Mouse (Mus musculus) stomach, postnatal 0 days (tissue): Measurements from ENCODE around the gene Zfp597. TPM values are rescaled to one million over a fixed set of nuclear protein-coding genes. Genes with fewer than 3 reads are reported as not detected.

Experiments used
- ATAC-seq: fragments of 200-750 bp; cut with Nextera tagmentation; 2 replicates; pipeline ENCODE4 v1.8.0; 2017; ENCODE audit not compliant: low FRiP score, low TSS enrichment
- DNase-seq: peaks from one replicate; pipeline ENCODE4 v3.0.0-alpha.2; 2016; ENCODE audit warnings: low spot score
- H3K27ac ChIP-seq: fragments of 300-500 bp; sonication (generic); replicated peaks from 2 replicates; pipeline ENCODE4 v1.5.1; 2014; ENCODE audit warnings: mild to moderate bottlenecking, control low read depth
- H3K27me3 ChIP-seq: fragments of 300-500 bp; sonication (generic); 2 replicates; pipeline ENCODE4 v1.6.1; 2014; ENCODE audit warnings: low read length; ENCODE audit not compliant: control insufficient read depth, insufficient read depth
- H3K36me3 ChIP-seq: fragments of 300-500 bp; sonication (generic); 2 replicates; pipeline ENCODE4 v1.6.1; 2014; ENCODE audit warnings: low read length, mixed read lengths; ENCODE audit not compliant: control insufficient read depth, insufficient read depth
- H3K4me1 ChIP-seq: fragments of 300-500 bp; sonication (generic); replicated peaks from 2 replicates; pipeline ENCODE4 v1.6.1; 2014; ENCODE audit warnings: antibody characterized with exemption; ENCODE audit not compliant: control insufficient read depth, insufficient read depth
- H3K4me2 ChIP-seq: fragments of 300-500 bp; sonication (generic); replicated peaks from 2 replicates; pipeline ENCODE4 v1.6.1; 2014; ENCODE audit warnings: low read depth, mild to moderate bottlenecking, control low read depth, moderate library complexity
- H3K4me3 ChIP-seq: fragments of 300-500 bp; sonication (generic); 2 replicates; pipeline ENCODE4 v1.5.1; 2014; ENCODE audit warnings: low read depth, low read length, control low read depth
- H3K9ac ChIP-seq: fragments of 300-500 bp; sonication (generic); 2 replicates; pipeline ENCODE4 v1.6.1; 2014; ENCODE audit warnings: mild to moderate bottlenecking, low read length, control low read depth, mixed read lengths
- H3K9me3 ChIP-seq: fragments of 300-500 bp; sonication (generic); 2 replicates; pipeline ENCODE4 v1.6.1; 2016; ENCODE audit warnings: low read length; ENCODE audit not compliant: control insufficient read depth
- CTCF ChIP-seq: IDR thresholded peaks from 2 replicates; pipeline ENCODE4 v1.5.1; 2016; ENCODE audit warnings: antibody characterized with exemption, low read depth, mild to moderate bottlenecking, moderate library complexity
- EP300 ChIP-seq: optimal IDR thresholded peaks from 2 replicates; pipeline ENCODE3; 2016; ENCODE audit warnings: antibody characterized with exemption
- WGBS: fragments of 180-500 bp; shearing (Covaris S2); extraction: QIAGEN DNeasy Blood & Tissue Kit; methylation state at CpG from one replicate; pipeline ENCODE4 v1.1.7; 2014; 5-methylcytosine and 5-hydroxymethylcytosine counted together
- polyA plus RNA-seq: library from polyadenylated mRNA; unstranded; fragments of >200 nt; fragmentation: Nextera tagmentation; extraction: Ambion mirVana; gene quantifications from 2 replicates; pipeline ENCODE4 v1.2.1, GENCODE M21; 2015

The Zfp597 gene
- polyA plus RNA-seq, 1 experiment from 2014 or later, result 3.5 TPM

DNA sequence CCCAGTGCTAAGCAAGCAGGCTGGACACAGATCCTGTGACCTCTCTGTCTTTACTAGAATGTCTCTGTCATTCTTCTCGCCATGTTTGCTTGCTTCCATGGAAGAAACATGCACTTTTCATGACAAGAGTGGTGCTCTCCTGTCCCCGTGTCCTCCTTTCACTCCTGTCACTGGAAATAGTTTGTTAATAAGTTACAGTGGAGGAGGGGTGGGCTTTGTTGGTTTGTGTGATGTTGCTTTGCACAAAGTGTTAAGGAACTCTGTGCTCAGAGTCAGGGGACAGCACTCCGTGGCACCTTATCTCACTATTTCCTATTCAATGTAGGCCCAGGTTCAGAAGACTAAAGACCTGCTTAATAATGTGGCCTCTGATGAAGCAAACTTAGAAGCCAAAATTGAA, 39.2 kb upstream of the Zfp597 start:
- no peaks in the 10 kb centered on the region for H3K4me1 ChIP-seq
- no peaks in the 10 kb centered on the region for H3K27me3 ChIP-seq
- no peak for TF ChIP-seq EP300
- no peaks in the 10 kb centered on the region for H3K9me3 ChIP-seq
- WGBS, result 86% methylated on average over 3 of the region's 3 CpGs
- no peak overlapping the region for H3K27ac ChIP-seq
- H3K9ac ChIP-seq, result no peak overlapping the region
- peaks cover 17% of the 10 kb centered on the region for H3K36me3 ChIP-seq
- no peak overlapping the region for H3K4me2 ChIP-seq
- DNase-seq, result no peak
- no peak overlapping the region for H3K4me3 ChIP-seq
- ATAC-seq, result no peak

DNA sequence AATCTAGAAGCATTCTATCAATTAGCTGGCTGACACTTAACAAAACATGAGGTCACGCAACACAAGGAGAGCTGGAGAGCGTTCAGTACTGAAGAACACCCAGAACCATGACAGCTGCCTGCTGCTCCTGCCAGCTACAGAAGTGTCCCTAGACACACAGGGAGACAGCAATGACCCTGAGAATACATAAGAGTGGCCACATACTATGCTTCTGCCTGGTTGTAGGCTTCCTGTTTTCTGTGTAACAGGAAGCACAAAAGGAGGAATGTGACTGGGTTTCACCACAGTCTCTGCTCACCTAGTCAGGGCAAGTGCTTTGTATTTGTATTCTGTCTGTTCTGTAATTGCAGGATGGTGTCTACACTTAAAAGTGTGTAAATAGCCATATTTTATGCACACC, 36.4 kb upstream of the Zfp597 start:
- DNase-seq, result no peak
- Histone ChIP-seq H3K36me3 (peaks cover 20% of the 10 kb centered on the region), H3K4me1 (no peaks in the 10 kb centered on the region), H3K9ac (no peak overlapping the region), H3K27ac (no peak overlapping the region), H3K9me3 (no peaks in the 10 kb centered on the region), H3K4me2 (no peak overlapping the region), H3K4me3 (no peak overlapping the region), H3K27me3 (no peaks in the 10 kb centered on the region)
- TF ChIP-seq CTCF (no peak), EP300 (no peak)
- ATAC-seq, result no peak
- 89% methylated on average over 2 of the region's 2 CpGs for WGBS

DNA sequence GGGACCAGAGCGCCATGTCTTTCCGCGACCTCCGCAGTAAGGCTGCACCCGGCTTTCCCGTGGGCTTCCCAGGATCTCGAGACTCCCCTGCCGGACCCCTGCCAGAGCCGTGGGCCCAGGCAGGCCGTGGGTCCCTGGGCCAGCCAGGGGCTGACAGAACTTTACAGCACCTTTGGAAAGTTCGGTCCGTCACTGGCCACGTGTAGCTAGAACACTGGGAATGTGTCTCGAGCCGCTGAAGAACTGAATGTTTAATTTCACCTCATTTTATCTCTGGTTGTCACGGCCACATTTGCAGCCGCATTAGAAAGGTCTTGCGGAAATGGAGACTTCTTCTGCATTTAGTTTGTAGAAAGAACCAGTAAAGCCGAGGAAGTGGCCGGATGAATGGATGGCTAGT, 24.8 kb upstream of the Zfp597 start:
- Histone ChIP-seq H3K9me3 (no peaks in the 10 kb centered on the region), H3K4me2 (peak overlapping the region; percentile 80), H3K36me3 (peaks cover 8% of the 10 kb centered on the region; the same call in 1 of the 2 replicates), H3K4me3 (peak overlapping the region; percentile 61), H3K9ac (peak overlapping the region; percentile 79), H3K27me3 (no peaks in the 10 kb centered on the region), H3K27ac (peak overlapping the region; percentile 80), H3K4me1 (0 out of 2 replicates have a peak, but pooled peaks cover 2% of the 10 kb centered on the region)
- TF ChIP-seq CTCF, result no peak
- no peak for DNase-seq
- WGBS, result 5% methylated on average over 20 of the region's 20 CpGs
- no peak for ATAC-seq

DNA sequence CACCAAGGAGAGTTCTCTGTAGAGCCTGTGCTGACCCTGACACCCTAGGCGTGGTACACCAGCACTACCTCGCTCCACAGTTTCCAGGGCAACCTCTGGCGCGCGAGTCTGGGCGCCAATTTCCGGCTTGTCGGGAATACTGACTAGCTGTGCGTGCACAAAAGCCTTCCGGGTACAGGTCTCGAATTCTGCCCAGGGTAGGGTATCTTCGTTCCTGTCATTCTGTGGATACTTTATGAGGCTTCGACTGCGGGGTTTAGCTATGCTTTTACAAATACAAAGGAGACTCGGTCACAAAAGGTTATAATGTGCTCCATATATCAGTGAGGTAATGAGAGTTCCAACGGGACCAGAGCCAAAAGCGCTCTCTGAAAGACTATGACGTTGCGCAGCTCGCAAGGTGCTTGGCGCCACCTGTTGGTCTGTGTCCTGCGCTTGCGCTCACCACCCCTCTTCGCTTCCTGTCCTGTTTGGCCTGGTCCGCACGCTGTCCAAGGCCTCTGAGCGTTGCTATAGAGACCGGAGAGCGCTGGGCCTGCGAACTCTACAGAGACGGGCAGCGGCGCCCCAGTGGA, 24.3 kb upstream of the Zfp597 start, which contains the start of the genes 1700037C18Rik and Cluap1:
1700037C18Rik (minus strand) TSS at position 153 of the 575 bp plus-strand sequence.
Cluap1 (plus strand) TSS at position 265 of the 575 bp plus-strand sequence.
- Histone ChIP-seq H3K9ac (peak within 1 kb of the TSS; percentile 79), H3K27me3 (no peaks in the 10 kb centered on the region), H3K9me3 (no peaks in the 10 kb centered on the region), H3K27ac (peak within 1 kb of the TSS; percentile 80), H3K4me3 (peak within 1 kb of the TSS; percentile 61), H3K36me3 (peaks cover 11% of the 10 kb centered on the region; the same call in 1 of the 2 replicates), H3K4me2 (peak within 1 kb of the TSS; percentile 80), H3K4me1 (0 out of 2 replicates have a peak, but pooled peaks cover 2% of the 10 kb centered on the region)
- DNase-seq, result peak; percentile 93
- TF ChIP-seq CTCF (peak; percentile 90), EP300 (no peak)
- peak; percentile 98 for ATAC-seq
- WGBS, result under 1% methylated on average over 33 of the region's 33 CpGs

GRCm38 (mm10) chr16:3907471-3907870, 23.1 kb upstream of the Zfp597 start:
- Histone ChIP-seq H3K4me1 (0 out of 2 replicates have a peak, but pooled peaks cover 2% of the 10 kb centered on the region), H3K9me3 (no peaks in the 10 kb centered on the region), H3K27me3 (no peaks in the 10 kb centered on the region), H3K4me2 (no peak overlapping the region), H3K9ac (no peak overlapping the region), H3K27ac (no peak overlapping the region), H3K36me3 (peaks cover 17% of the 10 kb centered on the region), H3K4me3 (no peak overlapping the region)
- ATAC-seq (no peak), DNase-seq (no peak)
- TF ChIP-seq EP300 (no peak), CTCF (no peak)
- WGBS, result 66% methylated on average over 2 of the region's 2 CpGs

GRCm38 (mm10) chr16:3896553-3896952, 12.2 kb upstream of the Zfp597 start:
- Histone ChIP-seq H3K27ac (no peak overlapping the region), H3K27me3 (no peaks in the 10 kb centered on the region), H3K4me1 (no peaks in the 10 kb centered on the region), H3K4me3 (no peak overlapping the region), H3K4me2 (no peak overlapping the region), H3K9me3 (no peaks in the 10 kb centered on the region), H3K36me3 (peaks cover 15% of the 10 kb centered on the region), H3K9ac (no peak overlapping the region)
- TF ChIP-seq CTCF (no peak), EP300 (no peak)
- ATAC-seq (0 out of 2 replicates have a peak, but pooled peaks have one; percentile 36), DNase-seq (no peak)
- WGBS, result 88% methylated on average over 1 of the region's 1 CpGs
